Mouse (Mus musculus): Measurements from ENCODE around the gene Tjp2.

DNA sequence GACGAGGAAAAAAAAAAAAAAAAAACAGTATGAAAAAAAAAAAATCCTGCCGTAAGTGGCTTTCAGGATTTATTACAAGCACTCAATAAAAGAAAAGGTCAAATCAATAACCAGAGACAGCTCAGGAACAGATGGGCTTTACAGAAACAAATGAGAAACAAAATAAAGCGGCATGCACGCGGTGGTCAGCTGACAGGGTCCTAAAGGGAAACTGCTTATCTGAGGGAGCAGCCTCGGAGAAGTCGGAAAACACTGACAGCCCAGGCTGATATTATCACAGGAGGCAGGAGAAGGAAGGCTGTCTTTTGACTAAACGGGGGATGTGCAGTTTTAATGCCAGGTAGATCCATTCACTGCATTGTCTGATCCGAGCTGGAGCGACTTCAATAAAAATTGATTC lies 89.8 kb downstream of the Tjp2 start:
- TF ChIP-seq CTCF (IDR thresholded peaks at IDR 0.05; ENCODE audit: low read depth) (no peak), EP300 (IDR thresholded peaks at IDR 0.05; ENCODE audit: low read depth) (no peak)
